Mouse (Mus musculus) C2C12 (cell line): Measurements from ENCODE around the gene Blcap. TPM values are rescaled to one million over a fixed set of nuclear protein-coding genes. Genes with fewer than 3 reads are reported as not detected.

Experiments used
- H3K27me3 ChIP-seq: one replicate; pipeline ENCODE4 v1.6.1; 2011; ENCODE audit not compliant: control insufficient read depth, insufficient read depth, insufficient read length
- H3K36me3 ChIP-seq: one replicate; pipeline ENCODE4 v1.6.1; 2011; ENCODE audit not compliant: control insufficient read depth, insufficient read depth
- H3K4me3 ChIP-seq: one replicate; pipeline ENCODE4 v1.5.1; 2011; ENCODE audit warnings: mild to moderate bottlenecking, control low read depth; ENCODE audit not compliant: poor library complexity, insufficient read depth, severe bottlenecking
- H3K79me2 ChIP-seq: one replicate; pipeline ENCODE4 v1.6.1; 2011; ENCODE audit not compliant: control insufficient read depth, insufficient read depth
- H3K79me3 ChIP-seq: one replicate; pipeline ENCODE4 v1.6.1; 2011; ENCODE audit warnings: low read depth, control low read depth
- H3ac ChIP-seq: one replicate; pipeline ENCODE3; 2011; ENCODE audit warnings: low read depth; ENCODE audit not compliant: control insufficient read depth, insufficient read length
- CEBPB ChIP-seq: IDR thresholded peaks from one replicate; pipeline ENCODE4 v1.6.1; 2011; ENCODE audit warnings: low read depth, mild to moderate bottlenecking, control low read depth, moderate library complexity
- CTCF ChIP-seq: IDR thresholded peaks from one replicate; pipeline ENCODE4 v1.5.1; 2011; ENCODE audit not compliant: control insufficient read depth, insufficient read depth, insufficient read length
- FOSL1 ChIP-seq: IDR thresholded peaks from one replicate; pipeline ENCODE4 v1.8.0; 2011; ENCODE audit warnings: mild to moderate bottlenecking, low read length; ENCODE audit not compliant: poor library complexity, insufficient read depth, severe bottlenecking
- MAX ChIP-seq: IDR thresholded peaks from one replicate; pipeline ENCODE4 v1.6.1; 2011; ENCODE audit warnings: mild to moderate bottlenecking, control low read depth
- MYOD1 ChIP-seq: IDR thresholded peaks from one replicate; pipeline ENCODE4 v1.6.1; 2011; ENCODE audit warnings: low read depth; ENCODE audit not compliant: control insufficient read depth, insufficient read length
- MYOG ChIP-seq: IDR thresholded peaks from one replicate; pipeline ENCODE4 v1.6.1; 2011; ENCODE audit not compliant: control insufficient read depth, insufficient read length; ENCODE audit errors: extremely low read depth
- USF1 ChIP-seq: IDR thresholded peaks from one replicate; pipeline ENCODE4 v1.6.1; 2011; ENCODE audit warnings: low read depth, mild to moderate bottlenecking, control low read depth, moderate library complexity
- polyA plus RNA-seq: library from polyadenylated mRNA; unstranded; fragments of >200 nt; fragmentation: generic; extraction: Trizol; gene quantifications from one replicate; pipeline ENCODE4 v1.2.1, GENCODE M21; 2012; ENCODE audit warnings: missing spikeins

The Blcap gene
- polyA plus RNA-seq, 1 experiment = 25.2 TPM

- TF ChIP-seq MAX = no peak
- TF ChIP-seq CTCF = no peak
- no peak for TF ChIP-seq USF1
- no peak for TF ChIP-seq CEBPB
- TF ChIP-seq MYOD1 = no peak
- TF ChIP-seq FOSL1 = no peak
- no peak for TF ChIP-seq MYOG
- Histone ChIP-seq H3ac (no peak overlapping the region), H3K79me3 (no peaks in the 10 kb centered on the region), H3K27me3 (no peaks in the 10 kb centered on the region), H3K4me3 (no peak overlapping the region), H3K79me2 (no peaks in the 10 kb centered on the region), H3K36me3 (peaks cover 34% of the 10 kb centered on the region)
Observed at GRCm38 (mm10) chr2:157544333-157544888, 26.7 kb downstream of the Blcap start.

- Histone ChIP-seq H3K79me3 (no peaks in the 10 kb centered on the region), H3K4me3 (no peak overlapping the region), H3K36me3 (peaks cover 29% of the 10 kb centered on the region), H3K27me3 (no peaks in the 10 kb centered on the region), H3ac (no peak overlapping the region), H3K79me2 (no peaks in the 10 kb centered on the region)
- no peak for TF ChIP-seq FOSL1
- no peak for TF ChIP-seq MYOG
- TF ChIP-seq CTCF = no peak
- TF ChIP-seq MYOD1 = no peak
- no peak for TF ChIP-seq MAX
- no peak for TF ChIP-seq USF1
- no peak for TF ChIP-seq CEBPB
Observed at GRCm38 (mm10) chr2:157542415-157542814, 28.7 kb downstream of the Blcap start.

GRCm38 (mm10) chr2:157541631-157542030, 29.4 kb downstream of the Blcap start:
- no peaks in the 10 kb centered on the region for H3K79me2 ChIP-seq
- no peak overlapping the region for H3ac ChIP-seq
- H3K36me3 ChIP-seq = peaks cover 27% of the 10 kb centered on the region
- no peaks in the 10 kb centered on the region for H3K27me3 ChIP-seq
- no peaks in the 10 kb centered on the region for H3K79me3 ChIP-seq
- TF ChIP-seq FOSL1 = no peak
- TF ChIP-seq MAX = no peak
- no peak for TF ChIP-seq CTCF
- no peak for TF ChIP-seq CEBPB
- no peak overlapping the region for H3K4me3 ChIP-seq

DNA sequence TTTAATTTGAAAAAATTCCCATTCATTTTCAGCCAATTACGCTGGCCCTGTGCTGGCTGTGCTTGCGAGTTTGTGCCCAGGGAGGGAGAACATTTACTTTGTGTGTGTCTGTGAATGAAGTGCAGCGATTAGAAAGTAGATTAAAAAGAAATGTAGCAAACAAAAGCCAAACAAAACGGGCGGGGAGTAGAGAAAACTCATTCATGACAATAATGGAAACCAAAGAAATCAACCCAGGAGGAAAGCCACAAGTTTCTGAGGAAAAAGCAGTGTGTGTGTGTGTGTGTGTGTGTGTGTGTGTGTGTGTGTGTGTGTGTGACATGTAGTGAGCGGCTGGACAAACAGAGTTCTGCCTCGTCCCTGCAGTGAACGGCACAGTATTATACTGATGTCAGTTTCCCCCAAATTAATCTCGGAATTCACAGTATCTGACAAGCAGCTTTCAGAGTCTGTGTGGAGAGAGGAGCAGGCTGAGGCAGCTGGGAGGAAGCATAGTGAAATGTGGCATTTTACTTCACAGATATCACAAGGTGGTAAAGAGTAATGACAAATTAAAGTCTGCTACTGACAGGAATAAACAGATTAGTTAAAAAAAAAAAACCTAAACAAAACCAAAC, 30.0 kb downstream of the Blcap start:
- H3K4me3 ChIP-seq = no peak overlapping the region
- no peak for TF ChIP-seq FOSL1
- no peak for TF ChIP-seq MYOG
- no peak for TF ChIP-seq USF1
- TF ChIP-seq MYOD1 = no peak
- TF ChIP-seq CEBPB = no peak
- no peak for TF ChIP-seq CTCF

GRCm38 (mm10) chr2:157540073-157540952, 30.8 kb downstream of the Blcap start:
- H3K79me2 ChIP-seq = no peaks in the 10 kb centered on the region
- H3K36me3 ChIP-seq = peaks cover 27% of the 10 kb centered on the region
- no peak overlapping the region for H3ac ChIP-seq
- H3K27me3 ChIP-seq = no peaks in the 10 kb centered on the region
- H3K79me3 ChIP-seq = no peaks in the 10 kb centered on the region
- no peak overlapping the region for H3K4me3 ChIP-seq
- TF ChIP-seq MYOG = no peak
- no peak for TF ChIP-seq FOSL1
- no peak for TF ChIP-seq MAX
- TF ChIP-seq CEBPB = no peak
- TF ChIP-seq MYOD1 = no peak
- no peak for TF ChIP-seq CTCF
- no peak for TF ChIP-seq USF1

More for the DNA sequence above, 30.0 kb downstream of the Blcap start:
- Histone ChIP-seq H3K79me2 (no peaks in the 10 kb centered on the region), H3K79me3 (no peaks in the 10 kb centered on the region), H3ac (no peak overlapping the region), H3K36me3 (peaks cover 27% of the 10 kb centered on the region), H3K27me3 (no peaks in the 10 kb centered on the region)

DNA sequence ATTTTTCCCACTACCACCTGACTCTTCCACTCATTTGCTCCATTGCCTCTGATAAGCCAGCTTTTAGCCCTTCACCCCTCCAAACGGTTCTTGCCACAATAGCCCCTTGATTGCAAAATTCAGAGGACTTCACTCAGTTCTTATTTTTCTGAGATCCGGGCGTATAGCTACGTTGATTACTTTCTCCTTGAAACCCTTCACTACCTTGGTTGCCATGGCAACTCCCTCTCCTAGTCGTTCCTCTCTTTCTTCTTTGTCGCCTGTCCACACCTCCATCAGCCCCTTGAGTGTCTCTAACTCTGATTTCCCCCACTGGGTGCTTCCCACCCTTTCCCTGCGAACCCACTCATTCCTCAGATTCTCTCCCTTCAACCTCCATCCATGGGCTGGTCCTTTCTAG, 34.0 kb downstream of the Blcap start:
- Histone ChIP-seq H3K4me3 (no peak overlapping the region), H3K79me2 (no peaks in the 10 kb centered on the region), H3K36me3 (peaks cover 12% of the 10 kb centered on the region), H3K27me3 (peaks cover 12% of the 10 kb centered on the region), H3K79me3 (no peaks in the 10 kb centered on the region), H3ac (no peak overlapping the region)
- TF ChIP-seq CTCF (no peak), MYOG (no peak), CEBPB (no peak), FOSL1 (no peak), USF1 (no peak), MAX (no peak), MYOD1 (no peak)
